Mouse (Mus musculus) small intestine, adult 2 months (tissue): Measurements from ENCODE around the gene Traip. TPM values are rescaled to one million over a fixed set of nuclear protein-coding genes. Genes with fewer than 3 reads are reported as not detected.

ENCODE experiments used
- H3K27ac ChIP-seq: fragments of 200-500 bp; 2 replicates; pipeline ENCODE4 v1.5.1; 2012; ENCODE audit warnings: low read depth, low read length, control low read depth, inconsistent platforms; ENCODE audit not compliant: insufficient read depth
- H3K27me3 ChIP-seq: fragments of 200-500 bp; 2 replicates; pipeline ENCODE4 v1.6.1; 2012; ENCODE audit warnings: mild to moderate bottlenecking, moderate library complexity, low read length, inconsistent platforms; ENCODE audit not compliant: control insufficient read depth, insufficient read depth
- H3K36me3 ChIP-seq: fragments of 200-500 bp; 2 replicates; pipeline ENCODE4 v1.6.1; 2012; ENCODE audit warnings: mild to moderate bottlenecking, low read length, control low read depth, inconsistent platforms; ENCODE audit not compliant: control insufficient read depth, insufficient read depth
- H3K4me1 ChIP-seq: fragments of 200-500 bp; 2 replicates; pipeline ENCODE4 v1.6.1; 2012; ENCODE audit warnings: low read length, inconsistent platforms, mixed read lengths; ENCODE audit not compliant: control insufficient read depth, insufficient read depth, insufficient read length
- H3K4me3 ChIP-seq: fragments of 200-500 bp; 2 replicates; pipeline ENCODE4 v1.5.1; 2012; ENCODE audit warnings: low read depth, mild to moderate bottlenecking, control low read depth, inconsistent platforms, low read length, moderate library complexity
- CTCF ChIP-seq: fragments of 200-500 bp; IDR thresholded peaks from 2 replicates; pipeline ENCODE4 v1.5.1; 2012; ENCODE audit warnings: low read depth, mild to moderate bottlenecking, control low read depth, inconsistent platforms, low read length, moderate library complexity, mixed read lengths; ENCODE audit not compliant: insufficient replicate concordance, insufficient read length; ENCODE audit errors: extremely low read depth
- POLR2A ChIP-seq: fragments of 200-500 bp; IDR thresholded peaks from 2 replicates; pipeline ENCODE4 v1.6.1; 2012; ENCODE audit warnings: low read depth, mild to moderate bottlenecking, control low read depth, inconsistent platforms, low read length, moderate library complexity
- WGBS: fragments of 180-500 bp; shearing (Covaris S2); methylation state at CpG from one replicate; pipeline ENCODE4 v1.1.7; 2018; 5-methylcytosine and 5-hydroxymethylcytosine counted together
- polyA plus RNA-seq: library from polyadenylated mRNA; depleted of rRNA; stranded (reverse); fragments of >200 nt; gene quantifications from 2 replicates; pipeline ENCODE4 v1.2.3, GENCODE M21; 2012

Traip gene
- polyA plus RNA-seq, 1 experiment: 1.5 TPM

DNA sequence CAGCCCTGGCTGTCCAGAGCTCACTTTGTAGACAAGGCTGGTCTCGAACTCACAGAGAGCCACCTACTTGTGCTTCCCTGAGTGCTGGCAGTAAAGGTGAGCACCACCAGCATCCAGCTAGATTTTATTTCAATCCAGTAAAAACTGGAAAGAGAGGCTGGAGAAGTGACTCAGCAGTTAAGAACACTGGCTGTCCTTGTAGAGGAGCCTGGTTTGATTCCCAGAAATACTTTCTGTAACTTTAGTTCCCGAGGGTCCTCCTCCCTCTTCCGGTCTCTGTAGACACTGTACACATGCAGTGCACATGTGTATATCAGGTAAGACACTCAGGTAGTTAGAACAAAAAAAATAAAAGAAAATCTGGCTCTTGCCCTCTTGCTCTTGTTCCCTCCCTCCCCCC is 38.0 kb downstream of the Traip start:
- WGBS: 68% methylated on average over 3 of the region's 3 CpGs
- Histone ChIP-seq H3K4me1 (peaks cover 13% of the 10 kb centered on the region), H3K27me3 (no peaks in the 10 kb centered on the region), H3K36me3 (peaks cover 10% of the 10 kb centered on the region), H3K27ac (no peak overlapping the region), H3K4me3 (no peak overlapping the region)
- TF ChIP-seq CTCF: no peak
- no peak for TF ChIP-seq POLR2A

GRCm38 (mm10) chr9:107992197-107992596 is 42.3 kb downstream of the Traip start, which contains the start of gene Cdhr4:
Gene Cdhr4 (plus strand): TSS chr9:107992497.
- H3K4me3 ChIP-seq: no peak within 1 kb of the TSS
- no peaks in the 10 kb centered on the region for H3K4me1 ChIP-seq
- WGBS: 80% methylated on average over 2 of the region's 2 CpGs
- TF ChIP-seq CTCF (no peak), POLR2A (no peak)
- no peaks in the 10 kb centered on the region for H3K36me3 ChIP-seq
- H3K27me3 ChIP-seq: no peaks in the 10 kb centered on the region
- no peak within 1 kb of the TSS for H3K27ac ChIP-seq

GRCm38 (mm10) chr9:107993013-107993412 is 43.1 kb downstream of the Traip start:
- H3K4me3 ChIP-seq: no peak overlapping the region
- H3K27ac ChIP-seq: no peak overlapping the region
- no peaks in the 10 kb centered on the region for H3K4me1 ChIP-seq
- H3K36me3 ChIP-seq: no peaks in the 10 kb centered on the region
- TF ChIP-seq CTCF (no peak), POLR2A (no peak)
- H3K27me3 ChIP-seq: no peaks in the 10 kb centered on the region
- WGBS: 94% methylated on average over 11 of the region's 11 CpGs

GRCm38 (mm10) chr9:107994464-107994863 is 44.5 kb downstream of the Traip start:
- no peaks in the 10 kb centered on the region for H3K36me3 ChIP-seq
- no peaks in the 10 kb centered on the region for H3K4me1 ChIP-seq
- TF ChIP-seq CTCF: no peak
- TF ChIP-seq POLR2A: no peak
- no peaks in the 10 kb centered on the region for H3K27me3 ChIP-seq
- H3K27ac ChIP-seq: no peak overlapping the region
- WGBS: 63% methylated on average over 2 of the region's 2 CpGs
- H3K4me3 ChIP-seq: no peak overlapping the region

DNA sequence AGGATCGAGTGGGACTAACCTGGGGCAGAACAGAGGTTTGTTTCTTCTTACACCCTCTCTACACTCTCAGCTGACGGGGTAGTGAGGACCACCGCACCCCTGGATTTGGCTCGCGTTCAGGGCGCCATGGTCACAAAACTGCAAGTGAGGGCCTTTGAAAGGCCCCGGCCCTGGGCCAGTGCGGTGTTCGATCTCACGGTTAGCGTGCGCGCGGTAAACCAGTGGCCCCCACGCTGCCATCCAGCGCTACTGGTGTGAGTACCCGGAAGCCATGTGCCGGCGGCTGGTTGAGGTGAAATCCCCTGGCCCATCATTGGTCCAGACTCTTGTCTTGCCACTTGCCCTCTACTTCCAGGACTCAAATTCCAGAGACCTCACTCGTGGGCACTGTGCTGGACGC is 45.6 kb downstream of the Traip start:
- 94% methylated on average over 21 of the region's 21 CpGs for WGBS
- TF ChIP-seq CTCF: no peak
- TF ChIP-seq POLR2A: no peak
- Histone ChIP-seq H3K4me1 (no peaks in the 10 kb centered on the region), H3K4me3 (no peak overlapping the region), H3K27me3 (no peaks in the 10 kb centered on the region), H3K27ac (no peak overlapping the region), H3K36me3 (no peaks in the 10 kb centered on the region)

- Histone ChIP-seq H3K4me1 (no peaks in the 10 kb centered on the region), H3K4me3 (no peak within 1 kb of the TSS), H3K27me3 (no peaks in the 10 kb centered on the region), H3K27ac (no peak within 1 kb of the TSS), H3K36me3 (no peaks in the 10 kb centered on the region)
- WGBS: 90% methylated on average over 5 of the region's 5 CpGs
- TF ChIP-seq POLR2A (no peak), CTCF (no peak)
Measured at GRCm38 (mm10) chr9:107996049-107996448, 46.1 kb downstream of the Traip start, which contains the start of gene Gm20662. Gene Gm20662 (plus strand): TSS chr9:107996349.

GRCm38 (mm10) chr9:108001922-108002770 is 52.2 kb downstream of the Traip start, which contains the start of gene Ip6k1:
Gene Ip6k1 (plus strand): TSS chr9:108002501.
- TF ChIP-seq CTCF: no peak
- TF ChIP-seq POLR2A: peak; percentile 66
- Histone ChIP-seq H3K4me1 (peaks cover 3% of the 10 kb centered on the region; the same call in 1 of the 2 replicates), H3K27ac (peak within 1 kb of the TSS; percentile 82), H3K27me3 (no peaks in the 10 kb centered on the region), H3K36me3 (no peaks in the 10 kb centered on the region), H3K4me3 (peak within 1 kb of the TSS; percentile 92)
- under 1% methylated on average over 51 of the region's 51 CpGs for WGBS
